Mouse (Mus musculus) lung, embryonic 14.5 days (tissue): ENCODE results near the gene Fam172a. TPM values are rescaled to one million over a fixed set of nuclear protein-coding genes. Genes with fewer than 3 reads are reported as not detected.

Experiments used
- ATAC-seq: fragments of 200-750 bp; cut with Nextera tagmentation; 2 replicates; pipeline ENCODE4 v1.8.0; 2017; ENCODE audit warnings: mild to moderate bottlenecking, moderate TSS enrichment, moderate library complexity; ENCODE audit not compliant: insufficient read depth
- DNase-seq: peaks from one replicate; pipeline ENCODE4 v3.0.0-alpha.2; 2015
- H3K27ac ChIP-seq: fragments of 300-500 bp; sonication (generic); 2 replicates; pipeline ENCODE4 v1.5.1; 2014; ENCODE audit warnings: low read depth, mild to moderate bottlenecking, moderate library complexity
- H3K27me3 ChIP-seq: fragments of 300-500 bp; sonication (generic); 2 replicates; pipeline ENCODE4 v1.6.1; 2014; ENCODE audit warnings: low read length, control low read depth; ENCODE audit not compliant: insufficient read depth
- H3K36me3 ChIP-seq: fragments of 300-500 bp; sonication (generic); 2 replicates; pipeline ENCODE4 v1.6.1; 2014; ENCODE audit warnings: control low read depth; ENCODE audit not compliant: insufficient read depth
- H3K4me1 ChIP-seq: fragments of 300-500 bp; sonication (generic); 2 replicates; pipeline ENCODE4 v1.6.1; 2014; ENCODE audit warnings: antibody characterized with exemption, control low read depth; ENCODE audit not compliant: insufficient read depth
- H3K4me2 ChIP-seq: fragments of 300-500 bp; sonication (generic); 2 replicates; pipeline ENCODE4 v1.6.1; 2014; ENCODE audit warnings: mild to moderate bottlenecking
- H3K4me3 ChIP-seq: fragments of 300-500 bp; sonication (generic); 2 replicates; pipeline ENCODE4 v1.5.1; 2014; ENCODE audit warnings: low read depth, low read length
- H3K9ac ChIP-seq: fragments of 300-500 bp; sonication (generic); 2 replicates; pipeline ENCODE4 v1.6.1; 2014
- H3K9me3 ChIP-seq: fragments of 300-500 bp; sonication (generic); 2 replicates; pipeline ENCODE4 v1.6.1; 2016; ENCODE audit warnings: low read depth, low read length, control low read depth
- CTCF ChIP-seq: IDR thresholded peaks from 2 replicates; pipeline ENCODE4 v1.5.1; 2016; ENCODE audit warnings: antibody characterized with exemption, low read depth
- WGBS: fragments of 180-500 bp; shearing (Covaris S2); extraction: QIAGEN DNeasy Blood & Tissue Kit; methylation state at CpG from one replicate; pipeline ENCODE4 v1.1.7; 2014; 5-methylcytosine and 5-hydroxymethylcytosine counted together
- polyA plus RNA-seq: library from polyadenylated mRNA; unstranded; fragments of >200 nt; fragmentation: Nextera tagmentation; extraction: Ambion mirVana; gene quantifications from 2 replicates; pipeline ENCODE4 v1.2.1, GENCODE M21; 2014

Fam172a gene
- polyA plus RNA-seq, 1 experiment from 2014 or later, result 31.4 TPM

DNA sequence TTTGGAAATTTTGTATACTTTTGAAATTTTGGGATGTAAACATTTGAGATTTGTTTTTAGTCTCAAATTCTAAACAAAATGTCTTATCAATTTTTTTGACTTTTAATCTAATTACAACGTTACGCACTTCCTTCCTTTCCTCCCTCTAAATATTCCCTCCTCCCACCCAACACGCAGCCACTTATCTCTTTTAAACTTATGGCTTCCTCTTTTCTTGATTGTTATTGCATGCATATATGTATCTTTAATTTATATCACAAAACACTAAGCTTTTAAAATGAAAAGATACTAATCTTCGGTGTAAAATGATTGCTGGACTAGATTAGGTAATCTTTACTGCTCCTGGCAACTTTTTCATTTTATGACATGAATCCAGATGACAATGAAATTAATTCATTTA, 124.3 kb downstream of the Fam172a start:
- ATAC-seq, result no peak
- no peak for TF ChIP-seq CTCF
- no peaks in the 10 kb centered on the region for H3K9me3 ChIP-seq

DNA sequence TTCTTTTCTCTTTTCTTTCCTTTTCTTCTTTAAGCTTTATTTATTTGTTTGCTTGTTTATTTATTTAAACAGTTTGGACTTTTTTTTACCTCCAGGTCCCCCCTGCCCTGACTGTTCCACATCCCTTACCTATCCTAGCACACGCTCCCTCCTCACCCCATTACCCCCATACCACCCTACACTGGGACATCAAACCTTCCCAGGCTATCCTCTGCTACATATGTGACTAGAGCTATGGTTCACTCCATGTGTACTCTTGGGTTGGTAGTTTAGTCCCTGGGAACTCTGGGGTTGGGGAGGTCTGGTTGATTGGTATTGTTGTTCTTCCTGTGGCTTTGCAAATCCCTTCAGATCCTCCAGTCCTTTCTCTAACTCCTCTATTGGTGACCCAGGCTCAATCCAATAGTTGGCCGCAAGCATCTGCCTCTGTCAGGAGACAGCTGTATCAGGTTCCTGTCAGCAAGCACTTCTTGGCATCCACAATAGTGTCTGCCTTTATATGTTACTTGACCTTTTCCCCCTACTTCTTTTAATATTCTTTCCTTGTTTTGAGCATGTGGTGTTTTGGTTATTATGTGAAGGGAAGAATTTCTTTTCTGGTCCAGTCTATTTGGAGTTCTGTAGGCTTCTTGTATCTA, 141.3 kb downstream of the Fam172a start:
- H3K9me3 ChIP-seq, result no peaks in the 10 kb centered on the region
- 66% methylated on average over 2 of the region's 2 CpGs for WGBS
- H3K4me3 ChIP-seq, result no peak overlapping the region
- H3K4me1 ChIP-seq, result no peaks in the 10 kb centered on the region
- H3K4me2 ChIP-seq, result no peak overlapping the region
- ATAC-seq (peak; percentile 89; the same call in 1 of the 2 replicates), DNase-seq (peak; percentile 79)
- H3K27ac ChIP-seq, result no peak overlapping the region
- no peak for TF ChIP-seq CTCF
- no peak overlapping the region for H3K9ac ChIP-seq
- no peaks in the 10 kb centered on the region for H3K36me3 ChIP-seq
- no peaks in the 10 kb centered on the region for H3K27me3 ChIP-seq

More for the DNA sequence above, 124.3 kb downstream of the Fam172a start:
- DNase-seq, result no peak
- Histone ChIP-seq H3K27me3 (no peaks in the 10 kb centered on the region), H3K27ac (no peak overlapping the region), H3K4me3 (no peak overlapping the region), H3K4me1 (no peaks in the 10 kb centered on the region), H3K9ac (no peak overlapping the region), H3K4me2 (no peak overlapping the region), H3K36me3 (no peaks in the 10 kb centered on the region)
- 71% methylated on average over 4 of the region's 4 CpGs for WGBS

DNA sequence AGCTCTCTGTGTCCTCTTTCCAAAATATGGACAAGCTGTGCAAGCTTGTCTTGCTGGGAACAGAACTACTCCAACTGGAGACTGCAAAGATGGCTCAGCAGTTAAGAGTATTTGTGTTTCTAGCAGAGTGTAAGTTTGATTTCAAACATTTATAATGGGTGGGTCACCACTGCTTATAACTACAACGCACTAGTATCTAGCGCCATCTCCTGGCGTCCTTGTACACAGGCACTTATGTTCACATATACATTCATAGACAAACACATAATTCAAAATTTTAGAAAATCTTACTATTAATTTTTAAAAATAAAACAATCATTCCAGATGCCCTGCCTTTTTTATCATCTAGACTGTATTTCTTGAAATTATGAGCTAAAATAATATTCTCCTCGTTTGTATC, 147.0 kb downstream of the Fam172a start:
- Histone ChIP-seq H3K4me3 (no peak overlapping the region), H3K27ac (no peak overlapping the region), H3K36me3 (no peaks in the 10 kb centered on the region), H3K4me2 (no peak overlapping the region), H3K9ac (no peak overlapping the region), H3K4me1 (no peaks in the 10 kb centered on the region), H3K9me3 (no peaks in the 10 kb centered on the region), H3K27me3 (no peaks in the 10 kb centered on the region)
- 79% methylated on average over 4 of the region's 4 CpGs for WGBS
- peak; percentile 42 for DNase-seq
- ATAC-seq, result no peak
- 0 out of 2 replicates have a peak, but pooled peaks have one; percentile 16 for TF ChIP-seq CTCF

DNA sequence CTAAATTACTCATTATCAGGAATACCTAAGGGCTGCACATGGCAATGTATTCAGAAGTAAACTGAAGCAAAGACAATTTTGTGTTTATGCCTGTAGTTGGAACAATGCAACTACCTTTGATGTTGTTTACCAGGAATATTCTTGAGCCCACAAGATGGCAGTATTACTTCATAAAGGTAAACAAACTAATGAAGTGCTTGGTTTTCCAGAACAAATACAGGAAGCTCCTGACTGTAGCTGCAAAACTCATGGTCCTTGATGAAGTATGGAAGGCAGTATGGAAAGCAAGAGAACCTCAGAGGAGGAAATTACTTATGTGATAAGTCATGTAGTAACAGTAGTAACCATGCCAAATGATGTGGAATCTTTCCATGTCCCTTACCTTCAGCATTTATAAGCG, 163.0 kb downstream of the Fam172a start:
- Histone ChIP-seq H3K4me2 (no peak overlapping the region), H3K27me3 (no peaks in the 10 kb centered on the region), H3K36me3 (no peaks in the 10 kb centered on the region), H3K9ac (no peak overlapping the region), H3K4me1 (no peaks in the 10 kb centered on the region), H3K27ac (no peak overlapping the region), H3K9me3 (no peaks in the 10 kb centered on the region), H3K4me3 (no peak overlapping the region)
- no peak for ATAC-seq
- 90% methylated on average over 1 of the region's 1 CpGs for WGBS
- peak; percentile 59 for DNase-seq
- TF ChIP-seq CTCF, result peak; percentile 28

DNA sequence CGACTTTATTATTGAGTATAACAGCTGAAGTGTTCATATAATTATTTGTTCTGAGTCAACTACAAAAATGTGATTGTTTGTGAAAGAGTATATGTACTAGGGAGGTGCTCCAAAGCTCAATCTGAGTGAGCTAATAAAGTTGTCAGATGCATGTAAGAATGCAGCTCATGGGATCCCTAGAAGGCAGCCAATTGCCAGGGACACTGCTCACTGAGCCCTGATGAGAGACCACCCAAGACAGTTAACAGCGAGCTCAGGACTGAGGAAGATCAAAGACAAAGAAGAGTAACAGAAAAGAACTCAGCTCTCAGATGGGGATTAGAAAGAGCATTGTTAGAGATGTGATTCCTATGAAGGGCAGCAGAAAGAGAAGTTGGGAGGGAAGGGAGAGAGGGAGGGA, 166.5 kb downstream of the Fam172a start:
- DNase-seq (no peak), ATAC-seq (no peak)
- H3K4me2 ChIP-seq, result no peak overlapping the region

DNA sequence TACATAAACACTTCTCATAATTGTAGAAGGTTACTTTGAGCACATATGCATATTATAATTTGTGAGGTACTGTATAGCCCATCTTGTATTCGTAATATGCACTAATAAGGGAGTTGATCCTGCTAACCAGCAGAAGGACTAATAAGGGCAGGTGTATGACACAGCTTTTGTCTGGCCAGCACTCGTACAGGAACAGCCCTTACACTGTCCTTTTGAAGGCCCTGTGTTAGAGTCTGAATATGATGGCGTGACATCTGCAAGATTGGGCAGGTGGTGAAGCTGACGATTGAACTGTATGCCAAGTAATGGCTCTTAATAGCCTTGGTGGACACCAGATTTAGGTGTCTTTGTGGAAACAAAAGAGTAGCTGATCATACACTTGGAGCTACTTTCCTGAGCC, 176.3 kb downstream of the Fam172a start:
- Histone ChIP-seq H3K9me3 (no peaks in the 10 kb centered on the region), H3K9ac (no peak overlapping the region), H3K4me2 (no peak overlapping the region), H3K36me3 (no peaks in the 10 kb centered on the region), H3K27me3 (no peaks in the 10 kb centered on the region), H3K4me1 (no peaks in the 10 kb centered on the region), H3K27ac (no peak overlapping the region), H3K4me3 (no peak overlapping the region)
- TF ChIP-seq CTCF, result no peak
- ATAC-seq (no peak), DNase-seq (no peak)
- WGBS, result 77% methylated on average over 4 of the region's 4 CpGs

More for the DNA sequence above, 166.5 kb downstream of the Fam172a start:
- no peaks in the 10 kb centered on the region for H3K27me3 ChIP-seq
- H3K27ac ChIP-seq, result no peak overlapping the region
- H3K4me3 ChIP-seq, result no peak overlapping the region
- H3K4me1 ChIP-seq, result no peaks in the 10 kb centered on the region
- no peaks in the 10 kb centered on the region for H3K36me3 ChIP-seq
- H3K9me3 ChIP-seq, result no peaks in the 10 kb centered on the region
- TF ChIP-seq CTCF, result no peak
- 50% methylated on average over 2 of the region's 2 CpGs for WGBS
- H3K9ac ChIP-seq, result no peak overlapping the region

DNA sequence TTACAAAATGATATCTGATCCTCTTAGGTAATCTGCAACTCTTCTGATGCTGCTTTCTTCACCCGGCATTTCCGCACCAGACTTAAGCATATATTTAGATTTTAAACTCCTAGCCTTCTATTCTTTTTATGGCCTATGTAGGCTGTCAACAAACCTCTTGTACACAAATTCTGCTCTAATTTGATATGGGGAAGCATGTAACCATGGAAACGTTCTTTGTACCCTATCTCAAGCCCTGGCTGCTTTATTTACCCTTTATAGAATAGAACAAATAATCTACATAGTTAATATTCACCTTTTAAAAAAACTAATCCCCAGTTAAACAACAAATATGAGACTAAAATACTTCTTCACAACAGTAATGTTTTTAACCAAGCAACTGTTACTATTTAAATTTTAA, 176.7 kb downstream of the Fam172a start:
- H3K4me2 ChIP-seq, result no peak overlapping the region
- no peak for TF ChIP-seq CTCF
- no peak overlapping the region for H3K27ac ChIP-seq
- H3K9me3 ChIP-seq, result no peaks in the 10 kb centered on the region
- no peaks in the 10 kb centered on the region for H3K4me1 ChIP-seq
- H3K36me3 ChIP-seq, result no peaks in the 10 kb centered on the region
- no peaks in the 10 kb centered on the region for H3K27me3 ChIP-seq
- no peak for DNase-seq
- no peak overlapping the region for H3K4me3 ChIP-seq
- ATAC-seq, result no peak
- 83% methylated on average over 3 of the region's 3 CpGs for WGBS
- no peak overlapping the region for H3K9ac ChIP-seq

DNA sequence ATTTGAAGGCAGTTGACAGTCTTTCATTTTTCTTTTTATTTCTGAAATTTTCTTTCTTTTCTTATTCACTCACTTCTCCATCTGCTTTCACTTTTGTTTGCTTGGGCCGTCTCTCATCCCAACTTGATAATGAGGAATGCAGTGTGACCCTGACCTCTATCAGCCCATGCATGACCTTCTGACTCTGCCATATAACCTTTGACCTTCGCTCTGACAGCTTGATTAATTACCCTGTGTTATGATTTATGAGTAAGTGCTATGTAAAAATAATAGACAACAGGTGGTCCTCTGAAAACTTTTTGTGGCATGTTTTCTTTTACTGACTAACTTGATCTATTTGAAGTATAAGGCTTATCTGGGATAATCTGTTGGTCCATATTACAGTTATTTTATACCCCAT, 195.8 kb downstream of the Fam172a start:
- no peak for TF ChIP-seq CTCF
- Histone ChIP-seq H3K4me2 (no peak overlapping the region), H3K27me3 (no peaks in the 10 kb centered on the region), H3K9ac (no peak overlapping the region), H3K4me1 (no peaks in the 10 kb centered on the region; the same call in 1 of the 2 replicates), H3K9me3 (no peaks in the 10 kb centered on the region), H3K27ac (no peak overlapping the region), H3K36me3 (no peaks in the 10 kb centered on the region), H3K4me3 (no peak overlapping the region)
- 28% methylated on average over 2 of the region's 2 CpGs for WGBS
- ATAC-seq (no peak), DNase-seq (no peak)
